Mouse (Mus musculus) effector memory CD4-positive, alpha-beta T cell, adult 5 months (primary cell): ENCODE results near the gene Hoxa13. TPM values are rescaled to one million over a fixed set of nuclear protein-coding genes. Genes with fewer than 3 reads are reported as not detected.

Experiments used
- polyA plus RNA-seq: library from polyadenylated mRNA; unstranded; fragments of 100-300 nt; shearing (Covaris generic); gene quantifications from one replicate; pipeline ENCODE4 v1.2.1, GENCODE M21; 2017

The Hoxa13 gene
- not detected for polyA plus RNA-seq

GRCm38 (mm10) chr6:52260654-52261575, at the start of gene Hoxa13:
Hoxa13 (minus strand) TSS chr6:52260880.

GRCm38 (mm10) chr6:52245757-52246142, 14.9 kb downstream of the Hoxa13 start, which contains the start of gene Hoxa11:
Hoxa11 (minus strand) TSS chr6:52245810.

GRCm38 (mm10) chr6:52240389-52241000, 20.2 kb downstream of the Hoxa13 start, which contains the start of gene Hoxa10:
Hoxa10 (minus strand) TSS chr6:52240854.

GRCm38 (mm10) chr6:52230516-52231165, 30.0 kb downstream of the Hoxa13 start, which contains the start of gene Hoxa9:
Hoxa9 (minus strand) TSS chr6:52231089.

GRCm38 (mm10) chr6:52221337-52221992, 39.2 kb downstream of the Hoxa13 start, which contains the start of gene Hoxa7:
Hoxa7 (minus strand) TSS chr6:52221854.

GRCm38 (mm10) chr6:52213119-52213986, 47.3 kb downstream of the Hoxa13 start, which contains the start of the genes Hoxa3 and Gm28308:
Hoxa3 (minus strand) TSS chr6:52213336.
Gm28308 (minus strand) TSS chr6:52213339.

GRCm38 (mm10) chr6:52208072-52208867, 52.4 kb downstream of the Hoxa13 start, which contains the start of gene Hoxa6:
Hoxa6 (minus strand) TSS chr6:52208722.

Other genes starting within 250 kb of the Hoxa13 start
- gene Skap2, start 248.3 kb downstream of the Hoxa13 start, polyA plus RNA-seq: 14.7 TPM
- gene Hoxa1, start 102.6 kb downstream of the Hoxa13 start, polyA plus RNA-seq: not detected
- not detected for gene Hoxa2, start 96.0 kb downstream of the Hoxa13 start, polyA plus RNA-seq
- gene 5730596B20Rik, start 83.4 kb downstream of the Hoxa13 start, polyA plus RNA-seq: not detected
- gene Hoxa4, start 69.1 kb downstream of the Hoxa13 start, polyA plus RNA-seq: not detected
- gene Hoxa5, start 56.3 kb downstream of the Hoxa13 start, polyA plus RNA-seq: not detected
- gene Hoxa6, start 52.2 kb downstream of the Hoxa13 start, polyA plus RNA-seq: not detected
- gene Hoxa3, start 47.5 kb downstream of the Hoxa13 start, polyA plus RNA-seq: not detected
- gene Gm28308, start 47.5 kb downstream of the Hoxa13 start, polyA plus RNA-seq: not detected
- 0.80 TPM for gene Hoxa7, start 39.0 kb downstream of the Hoxa13 start, polyA plus RNA-seq
- 0.15 TPM for gene Hoxa9, start 29.8 kb downstream of the Hoxa13 start, polyA plus RNA-seq
- gene Hoxa10, start 20.0 kb downstream of the Hoxa13 start, polyA plus RNA-seq: not detected
- gene Hoxa11, start 15.1 kb downstream of the Hoxa13 start, polyA plus RNA-seq: not detected
- 1.3 TPM for gene Evx1, start 52.6 kb upstream of the Hoxa13 start, polyA plus RNA-seq